Mouse (Mus musculus): ENCODE results near the gene Myoz2.

Gene Myoz2

DNA sequence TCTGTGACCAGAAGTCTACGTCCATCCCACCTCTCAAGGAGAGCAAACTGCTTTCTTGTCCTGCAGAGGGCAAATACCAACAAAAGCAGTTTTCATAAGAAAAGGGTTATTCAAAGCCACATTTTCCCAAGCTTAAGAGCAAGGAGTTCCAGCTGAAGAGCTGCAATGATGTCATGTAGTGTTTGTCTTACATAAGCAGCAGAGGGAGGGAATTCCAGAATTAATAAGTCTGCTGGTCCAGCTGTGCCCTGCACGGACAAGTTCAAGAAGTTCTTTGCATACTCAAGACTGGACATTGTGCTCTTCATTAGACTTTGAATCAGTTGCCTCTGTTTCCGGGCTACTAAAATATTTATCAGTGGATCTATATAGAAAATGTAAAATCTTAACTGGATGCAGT lies 33.8 kb downstream of the Myoz2 start:
- no peak for DNase-seq

- DNase-seq: no peak
These were observed 36.3 kb downstream of the Myoz2 start for GRCm38 (mm10) chr3:122998511-122998910.

GRCm38 (mm10) chr3:122996968-122997367 lies 37.8 kb downstream of the Myoz2 start:
- DNase-seq: no peak

GRCm38 (mm10) chr3:122986906-122987305 lies 47.9 kb downstream of the Myoz2 start:
- no peak for DNase-seq

DNA sequence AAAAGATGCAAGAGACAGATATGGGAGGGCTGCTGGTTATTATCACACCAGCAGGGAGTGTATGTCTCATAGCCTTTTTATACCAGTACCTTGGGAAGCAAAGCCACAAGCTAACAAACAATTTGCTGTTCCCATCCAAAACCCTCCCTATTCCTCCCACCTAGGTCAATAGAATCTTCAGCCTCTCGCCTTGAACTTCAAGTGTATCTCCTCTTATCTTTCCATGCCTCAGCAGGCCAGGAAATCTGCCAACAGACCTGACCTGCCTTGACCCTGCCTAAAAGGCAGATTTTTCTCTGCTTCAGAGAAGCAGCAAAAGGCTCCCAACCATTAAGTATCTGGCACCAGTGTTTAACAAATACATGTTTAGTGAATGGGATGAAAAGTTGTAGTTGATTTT lies 48.4 kb downstream of the Myoz2 start:
- DNase-seq: peak; percentile 56

DNA sequence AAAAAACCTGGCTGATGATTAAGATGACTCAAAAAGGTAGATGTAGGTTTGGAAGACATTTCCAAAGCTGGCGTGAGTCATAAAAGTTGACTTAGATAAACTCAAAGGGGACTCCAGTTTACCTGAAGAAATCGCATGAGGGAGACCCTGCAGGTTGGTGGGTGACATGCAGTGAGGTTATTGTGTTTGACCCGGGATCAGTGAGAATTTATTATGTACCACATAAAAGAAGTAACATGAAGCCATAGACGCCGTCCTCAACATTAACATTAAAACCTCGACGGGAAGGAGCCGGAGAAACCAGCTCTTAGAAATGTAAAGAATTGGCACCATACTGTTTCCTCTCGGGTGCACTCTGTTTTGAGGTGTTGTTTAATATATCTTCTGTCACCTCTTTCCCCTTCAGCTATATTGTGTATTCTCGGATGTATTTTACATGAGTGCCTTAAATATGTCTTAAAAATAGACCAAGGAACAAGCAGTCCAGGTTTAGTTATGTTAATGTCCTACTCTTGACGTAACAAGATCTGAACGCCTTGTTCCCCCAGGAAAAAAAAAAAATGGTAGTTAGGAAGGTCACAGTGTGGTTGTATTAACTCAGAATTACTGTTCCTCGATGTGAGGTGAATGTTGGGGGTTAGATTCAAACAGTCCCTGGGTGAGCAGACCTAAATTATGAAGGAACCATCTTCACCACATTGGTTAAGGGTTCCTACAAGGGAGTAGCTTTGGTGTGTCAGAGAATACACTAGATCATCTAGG lies 49.5 kb downstream of the Myoz2 start:
- no peak for DNase-seq

DNA sequence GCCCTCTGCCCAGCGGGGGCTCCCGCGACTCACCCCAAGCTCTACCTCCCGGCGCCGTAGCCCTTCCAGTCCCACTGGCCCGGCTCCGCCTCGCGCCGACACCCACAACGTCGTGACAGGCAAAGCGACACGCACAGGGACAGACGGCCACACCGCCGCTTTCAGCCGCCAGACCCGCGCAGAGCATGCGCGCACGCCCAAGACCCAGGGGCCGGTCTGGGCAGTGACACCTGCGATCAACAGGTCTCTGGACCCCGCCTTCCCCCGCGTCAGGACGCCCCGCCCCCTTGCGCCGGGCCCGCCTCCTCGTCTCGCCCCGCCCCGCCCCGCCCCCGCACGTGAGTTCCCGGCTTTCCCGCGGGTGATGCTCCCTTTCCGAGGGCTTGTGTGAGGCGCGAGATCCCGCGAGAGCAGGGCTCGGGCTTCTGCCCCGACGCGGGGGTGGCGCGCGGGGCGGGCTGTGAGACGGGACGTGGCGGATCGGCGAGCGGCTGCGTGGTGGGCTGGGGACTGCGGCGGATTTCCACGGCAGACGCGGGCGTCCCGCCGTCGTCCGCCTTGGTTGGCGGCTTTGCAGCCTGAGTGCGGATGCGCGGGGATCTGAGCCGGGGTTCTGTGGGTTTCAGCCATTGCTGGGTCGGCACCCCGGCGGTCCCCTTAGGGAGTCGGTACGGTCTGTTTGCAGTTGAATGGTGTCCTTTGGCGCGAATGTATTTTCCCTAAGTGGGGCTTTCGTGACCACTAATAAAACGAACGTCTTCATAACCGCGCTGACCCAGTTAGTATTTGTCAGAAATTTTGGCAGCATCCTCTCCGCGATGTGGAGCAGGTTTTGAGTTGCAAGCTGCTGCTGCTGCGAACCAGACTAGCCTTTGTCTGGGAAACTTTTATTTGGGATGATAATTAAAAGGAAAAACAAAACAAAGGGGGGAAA lies 50.3 kb downstream of the Myoz2 start, which contains the start of gene Usp53:
TSS of gene Usp53 (minus strand) at position 262 of the 934 bp plus-strand sequence.
- DNase-seq: peak; percentile 97

- DNase-seq: no peak
These were observed 51.0 kb downstream of the Myoz2 start for GRCm38 (mm10) chr3:122983849-122984248.

- DNase-seq: no peak
These were observed 58.9 kb downstream of the Myoz2 start for GRCm38 (mm10) chr3:122975964-122976363.

- no peak for DNase-seq
These were observed 59.5 kb downstream of the Myoz2 start for GRCm38 (mm10) chr3:122975363-122975762.

DNA sequence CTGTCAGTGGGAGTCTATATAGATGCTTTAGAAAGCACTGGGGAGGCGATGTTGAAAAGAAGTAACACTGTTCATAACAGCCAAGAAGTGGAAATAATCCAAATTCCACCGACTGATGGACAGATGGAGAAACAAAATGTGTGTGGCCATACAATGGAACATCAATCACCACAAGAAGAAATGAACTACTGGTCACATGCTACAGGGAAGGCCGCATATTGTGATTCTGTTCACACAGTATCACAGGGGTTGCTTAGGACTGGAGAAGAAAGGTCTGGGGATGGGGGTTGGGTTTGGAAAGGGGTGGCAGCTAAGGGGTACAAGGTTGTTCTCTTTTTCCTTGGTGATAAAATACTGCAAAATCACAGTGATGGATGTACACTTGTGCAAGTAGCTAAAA lies 60.0 kb downstream of the Myoz2 start:
- DNase-seq: no peak

GRCm38 (mm10) chr3:122972126-122972822 lies 62.5 kb downstream of the Myoz2 start:
- DNase-seq: no peak

- no peak for DNase-seq
These were observed 66.4 kb downstream of the Myoz2 start for GRCm38 (mm10) chr3:122968391-122968790.

- DNase-seq: no peak
These were observed 70.5 kb downstream of the Myoz2 start for GRCm38 (mm10) chr3:122964301-122964700.
